Mouse (Mus musculus) layer of hippocampus, postnatal 25 days (tissue): ENCODE results near the gene B3gntl1. TPM values are rescaled to one million over a fixed set of nuclear protein-coding genes. Genes with fewer than 3 reads are reported as not detected.

Experiments
- DNase-seq, 2 experiments: peaks; one replicate each; pipeline ENCODE4 v3.0.0; 2022; ENCODE audit warnings: mixed read lengths in 2 of 2, low spot score in 1 of 2; ENCODE audit errors: extremely low spot score in 1 of 2
- total RNA-seq, 2 experiments: library from RNA; stranded (reverse); gene quantifications; 2 replicates each; pipeline ENCODE4 v1.2.3; 2021

Gene B3gntl1
- 1 to 10 TPM; 6.4 to 7.0 TPM for total RNA-seq

DNA sequence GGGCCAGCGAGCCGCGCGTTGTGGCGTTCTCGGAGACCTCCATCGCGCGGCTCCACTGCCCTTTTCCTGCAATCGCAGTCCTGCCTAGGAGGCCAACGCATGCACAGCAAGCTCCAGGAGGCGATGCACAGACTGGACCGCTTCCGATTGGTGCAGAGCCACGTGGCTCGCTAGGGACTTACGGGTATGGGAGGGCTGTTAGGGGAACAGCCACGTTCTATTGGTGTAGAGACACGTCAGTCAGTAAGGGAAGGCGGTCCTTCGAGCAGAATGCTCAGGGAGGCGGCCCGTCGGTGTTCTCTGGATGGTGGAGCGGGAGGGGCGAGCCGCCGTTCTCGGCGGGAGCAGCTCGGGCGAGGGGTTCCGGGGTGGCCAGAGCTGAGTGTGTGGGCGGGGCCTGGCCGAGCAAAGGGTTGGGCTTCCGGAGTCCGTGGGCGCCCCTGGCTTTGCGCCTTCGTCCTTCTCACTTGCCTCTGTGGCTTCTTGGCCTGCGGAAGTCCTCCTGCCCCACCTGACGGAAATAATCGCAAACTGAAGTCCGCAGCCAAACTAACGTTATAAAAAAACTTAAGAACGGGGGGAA lies at the start of gene B3gntl1:
Gene B3gntl1, minus strand, starts transcription at position 164 of the 583 bp plus-strand sequence.
- peak; percentile 98 to 100 for DNase-seq

DNA sequence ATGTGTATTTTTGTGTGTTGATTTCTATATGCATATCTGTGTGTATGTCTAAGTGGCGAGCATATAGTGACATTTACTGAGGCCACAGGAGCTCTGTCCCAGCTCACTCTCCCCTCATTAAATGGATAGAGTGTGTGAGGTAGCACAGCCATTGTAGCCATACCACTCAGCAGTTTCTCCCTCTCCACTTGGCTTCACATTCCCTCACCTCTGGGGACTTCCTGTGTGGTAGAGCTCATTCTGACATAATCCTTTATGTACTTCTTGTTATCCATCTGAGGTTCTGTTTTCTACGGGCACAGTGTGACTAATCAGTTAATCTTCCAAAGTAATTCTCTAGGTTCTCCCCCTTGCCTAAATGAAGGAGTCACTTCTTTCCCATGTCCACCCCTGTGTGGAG lies 49.5 kb upstream of the B3gntl1 start:
- DNase-seq = no peak

DNA sequence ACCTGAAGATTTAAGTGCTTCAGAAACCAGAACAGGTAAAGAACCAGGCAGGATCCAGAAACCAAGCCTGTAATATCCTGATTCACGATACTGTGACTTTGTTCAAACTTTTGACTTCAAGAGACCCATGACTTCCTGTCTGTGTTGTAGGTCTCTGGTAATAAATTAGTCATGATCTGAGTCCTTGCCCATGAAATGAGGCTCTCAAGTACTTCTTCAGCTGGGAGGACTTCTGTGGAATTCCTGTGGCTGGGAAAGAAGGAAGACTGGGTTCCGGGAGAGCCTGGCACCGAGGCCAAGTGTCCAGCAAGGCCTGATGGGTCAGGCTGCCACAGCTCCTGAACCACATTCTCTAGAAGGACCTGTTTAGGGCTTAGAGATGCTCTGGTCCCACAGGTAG lies 47.8 kb upstream of the B3gntl1 start:
- DNase-seq = no peak

DNA sequence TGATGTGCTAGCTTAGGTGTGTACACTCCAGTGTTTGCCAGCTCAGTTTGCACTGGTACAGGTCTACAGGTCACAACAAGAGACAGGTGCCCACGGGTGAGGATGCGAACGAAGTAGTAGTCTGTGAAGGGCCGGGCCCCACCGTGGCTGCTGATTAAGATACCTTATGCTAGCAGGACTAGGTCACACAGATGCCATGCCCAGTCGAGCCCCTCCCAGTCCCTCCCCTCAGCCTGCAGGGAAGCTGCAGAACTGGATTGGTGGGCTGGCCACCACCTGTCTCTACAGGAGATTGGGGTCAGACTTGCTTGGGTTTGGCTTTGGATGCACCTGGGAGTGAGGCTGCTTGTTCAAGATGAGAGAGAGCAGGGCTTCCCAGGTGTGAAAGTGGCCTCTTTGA lies 44.8 kb upstream of the B3gntl1 start:
- no peak for DNase-seq

DNA sequence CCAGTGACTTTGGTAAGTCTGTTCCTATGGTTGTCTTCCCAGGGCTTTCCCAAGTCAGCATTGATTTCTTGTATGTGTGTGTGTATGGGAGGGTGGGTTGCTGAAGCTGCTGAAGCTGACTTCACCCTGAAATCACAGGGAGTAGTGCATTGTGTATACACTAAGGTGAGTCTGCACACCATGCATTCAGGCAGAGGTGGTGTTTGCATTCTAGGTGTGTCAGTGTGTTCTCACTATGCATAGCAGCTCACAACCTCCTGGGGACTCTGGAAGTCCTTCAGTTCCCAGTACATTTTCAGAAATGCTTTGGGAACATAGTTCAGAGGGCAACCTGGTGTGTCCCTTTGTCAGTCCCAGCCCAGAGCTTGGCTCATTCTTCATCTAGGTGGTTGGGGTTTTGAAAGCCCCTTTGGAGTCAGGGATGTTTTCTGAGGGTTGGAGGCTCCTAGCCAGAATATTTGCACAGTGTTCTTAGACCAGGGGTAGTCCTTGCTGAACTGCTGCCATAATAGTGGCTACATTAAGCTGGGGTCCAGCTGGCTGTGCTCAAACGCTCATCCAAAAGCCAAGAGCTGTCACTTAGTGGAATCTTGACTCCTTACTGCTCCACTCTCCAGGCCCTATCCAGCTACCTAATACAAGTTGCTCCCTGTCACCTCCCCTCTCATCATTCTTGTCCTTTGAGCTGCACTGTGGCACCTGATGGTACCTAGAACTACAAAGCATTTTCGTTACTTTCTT lies 42.0 kb upstream of the B3gntl1 start:
- no peak for DNase-seq

DNA sequence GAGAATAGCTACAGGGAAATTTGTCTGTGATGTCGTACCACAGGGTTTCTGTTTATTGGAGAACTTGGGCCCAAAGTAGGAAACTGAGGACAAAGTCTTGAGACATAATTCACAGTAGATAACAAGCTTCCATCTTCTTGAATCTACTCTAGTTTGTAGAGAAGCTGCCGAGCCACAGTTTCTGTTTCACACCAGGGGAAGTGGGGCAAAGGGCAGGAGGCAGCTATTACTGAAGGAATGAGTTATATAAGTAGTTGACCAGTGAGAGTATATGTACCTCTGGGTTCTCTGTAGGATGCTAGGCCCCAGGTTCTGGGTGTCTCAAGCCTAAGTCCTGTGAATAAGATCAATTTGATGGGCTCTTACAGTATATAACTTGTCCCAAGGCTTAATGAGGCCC lies 40.6 kb upstream of the B3gntl1 start:
- no peak for DNase-seq

DNA sequence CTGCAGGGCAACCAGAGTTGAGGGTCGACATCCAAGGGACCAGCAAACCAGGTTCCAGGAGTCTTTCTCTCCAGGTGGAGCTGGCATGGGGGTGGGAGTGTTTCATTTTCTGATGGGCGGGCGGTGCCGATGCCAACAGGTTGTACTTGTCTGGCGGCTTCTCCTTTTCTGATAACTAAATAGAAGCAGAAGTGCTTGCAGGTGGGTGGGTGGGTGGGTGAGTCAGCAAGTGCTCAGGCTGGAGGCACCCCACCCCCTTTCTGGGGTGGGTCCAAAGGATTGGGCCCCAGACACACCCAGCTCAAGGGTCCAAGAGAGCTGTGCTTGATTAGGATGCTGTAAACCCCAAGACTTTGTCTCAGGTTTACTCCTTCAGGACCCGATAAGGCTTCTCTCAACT lies 40.0 kb upstream of the B3gntl1 start:
- DNase-seq = no peak

DNA sequence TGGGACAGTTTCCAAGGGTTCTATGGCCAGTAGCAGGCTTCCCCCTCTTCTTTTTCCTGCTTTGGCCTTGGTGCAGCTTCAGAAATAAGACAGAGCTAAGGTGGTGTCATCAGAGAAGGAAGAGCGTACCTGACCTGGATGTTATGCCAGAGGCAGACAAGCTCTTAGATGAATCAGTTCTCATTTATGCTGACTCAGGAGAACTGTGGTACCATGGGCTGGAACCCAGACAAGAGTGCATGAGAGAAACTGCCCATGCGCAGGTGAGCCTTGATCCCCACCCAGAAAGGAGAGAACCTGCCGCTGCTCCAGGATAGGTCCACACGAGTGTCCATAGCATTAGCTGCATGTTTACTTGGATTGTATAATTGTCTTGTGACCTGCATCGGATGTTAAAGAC lies 37.3 kb upstream of the B3gntl1 start:
- no peak for DNase-seq

DNA sequence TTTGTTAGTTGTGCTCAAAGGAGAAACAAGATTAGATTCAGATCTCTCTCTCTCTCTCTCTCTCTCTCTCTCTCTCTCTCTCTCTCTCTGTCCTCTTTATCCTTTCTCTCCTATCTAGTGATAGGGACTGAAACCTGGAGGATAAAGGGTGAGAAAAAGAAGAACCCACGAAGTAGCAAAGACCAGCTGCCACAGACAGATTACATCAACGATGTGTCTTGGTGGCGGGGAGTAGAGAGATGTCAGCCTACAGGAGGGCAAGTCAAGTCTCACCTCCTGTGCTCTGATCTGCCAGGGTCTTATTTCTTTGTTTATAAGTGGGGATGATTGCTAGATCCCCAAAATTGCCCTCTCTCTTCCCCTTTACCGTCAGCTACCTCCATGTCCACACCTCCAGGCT lies 36.3 kb upstream of the B3gntl1 start:
- DNase-seq = no peak

DNA sequence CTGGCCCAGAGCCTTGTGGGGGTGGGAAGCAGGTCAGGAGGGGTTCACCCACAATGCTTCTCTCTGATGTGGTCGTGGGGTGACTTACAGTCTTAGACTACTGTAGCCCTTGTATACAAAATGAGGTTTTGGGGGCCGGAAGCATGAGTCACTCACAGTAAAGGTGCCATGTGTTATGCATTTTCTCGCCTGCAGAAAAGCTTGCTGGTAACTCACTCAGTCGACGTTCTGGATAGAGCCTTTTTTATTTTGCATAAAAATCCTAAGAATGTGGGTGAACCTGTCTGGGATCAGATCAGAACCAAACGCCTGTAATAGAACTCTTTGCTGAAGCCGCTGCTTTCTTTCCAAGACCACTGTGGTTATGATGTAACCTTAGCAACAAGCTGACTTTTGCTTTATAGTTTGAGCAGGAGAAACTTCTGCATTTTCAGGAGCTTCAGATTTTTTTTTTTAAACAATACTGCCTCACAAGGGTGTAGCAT lies 33.6 kb upstream of the B3gntl1 start:
- DNase-seq = no peak

DNA sequence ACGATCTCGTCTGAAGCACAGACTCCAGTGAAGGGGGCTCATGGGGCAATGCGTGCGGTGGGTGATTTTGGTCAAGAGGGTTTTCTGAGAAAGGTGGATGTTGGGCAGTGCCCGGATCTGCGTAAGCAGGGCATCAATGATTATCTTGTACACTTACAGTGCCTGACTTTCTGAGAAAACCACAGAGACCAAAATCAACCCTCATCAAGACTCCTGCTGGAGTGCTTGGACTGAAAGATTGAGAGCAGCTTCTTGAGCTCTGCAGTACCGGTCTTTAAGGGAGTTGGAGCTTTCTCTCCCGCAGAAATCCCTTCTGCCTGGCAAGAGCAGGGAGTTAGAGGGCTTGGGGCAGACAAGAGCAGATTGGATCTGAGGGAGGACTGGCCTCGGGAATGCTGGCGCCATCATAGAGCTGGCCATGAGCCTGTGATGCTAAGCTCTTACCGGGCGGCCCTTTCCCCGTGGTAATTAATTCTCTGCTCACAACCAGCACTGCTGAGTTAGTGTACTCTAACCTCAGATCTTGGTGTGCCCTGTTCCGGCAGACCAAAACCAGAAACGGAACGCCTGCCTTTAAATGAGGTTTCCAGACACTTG lies 30.8 kb upstream of the B3gntl1 start:
- peak; percentile 7 to 27 for DNase-seq

DNA sequence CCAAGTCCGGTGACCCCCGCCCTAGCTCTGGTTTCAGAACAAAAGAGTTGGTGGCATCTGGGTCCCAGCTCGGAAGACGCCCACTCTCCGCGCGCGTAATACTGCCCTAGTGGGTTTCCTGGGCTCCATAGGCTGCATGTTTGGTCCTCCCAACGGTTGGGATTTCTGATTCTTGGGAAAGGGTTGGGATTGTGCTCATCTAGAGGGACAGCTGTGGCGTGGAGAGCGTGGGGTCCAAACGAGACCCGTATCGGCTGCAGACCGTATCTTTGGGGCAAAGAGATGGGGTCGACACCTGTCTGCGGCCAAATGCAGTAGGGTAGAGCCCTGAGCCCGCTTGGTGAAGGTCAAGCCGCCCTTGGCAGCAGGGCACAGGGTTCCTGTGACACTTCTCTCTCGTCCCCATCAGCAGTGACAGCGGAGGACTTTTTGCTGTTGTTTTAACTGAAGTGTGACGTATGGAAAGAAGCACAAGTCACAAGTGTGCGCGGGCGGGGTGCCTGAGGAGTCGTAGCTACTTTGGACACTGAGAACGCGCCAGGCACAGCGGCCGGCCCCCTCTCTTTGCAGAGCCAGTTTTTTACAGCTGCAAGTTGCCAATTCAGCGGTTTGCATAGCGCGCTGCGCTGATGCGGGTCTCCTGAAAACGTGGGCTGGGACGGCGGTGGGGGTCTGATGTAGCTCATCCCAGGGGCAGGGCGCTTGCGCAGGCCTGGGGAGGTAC lies 30.1 kb upstream of the B3gntl1 start:
- peak; percentile 8 to 30 for DNase-seq

DNA sequence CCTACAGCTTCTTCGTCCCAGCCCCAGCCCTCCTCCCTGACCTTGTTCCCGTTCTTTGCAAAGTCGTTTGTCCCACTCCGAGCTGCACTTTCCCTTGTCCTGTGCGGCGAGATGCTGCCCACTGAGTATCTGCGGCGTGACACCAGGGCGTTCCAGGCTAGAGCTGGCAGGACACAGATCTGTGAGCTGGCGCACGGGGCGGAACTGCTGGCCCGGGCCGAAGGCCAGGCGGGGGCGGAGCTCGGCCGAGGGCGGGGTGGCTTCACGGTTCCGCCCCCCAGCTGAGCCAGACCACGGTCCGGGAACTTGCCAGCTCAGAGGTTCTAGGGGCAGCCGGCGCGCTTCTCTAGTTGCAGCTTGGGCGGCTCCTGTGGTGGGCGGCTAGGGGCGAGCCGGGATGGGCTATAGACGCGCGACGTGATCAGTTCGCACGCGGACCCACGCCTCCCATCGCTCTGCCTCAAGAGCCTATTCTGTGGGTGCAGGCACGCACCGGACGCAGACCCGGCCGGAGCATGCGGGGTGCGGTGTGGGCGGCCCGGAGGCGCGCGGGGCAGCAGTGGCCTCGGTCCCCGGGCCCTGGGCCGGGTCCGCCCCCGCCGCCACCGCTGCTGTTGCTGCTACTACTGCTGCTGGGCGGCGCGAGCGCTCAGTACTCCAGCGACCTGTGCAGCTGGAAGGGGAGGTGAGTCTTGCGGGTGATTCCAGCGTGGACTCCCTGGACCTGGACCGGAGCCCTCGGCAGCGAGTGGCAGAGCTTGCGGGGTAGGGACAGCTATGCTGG lies 29.4 kb upstream of the B3gntl1 start:
- peak; percentile 56 to 67 for DNase-seq

DNA sequence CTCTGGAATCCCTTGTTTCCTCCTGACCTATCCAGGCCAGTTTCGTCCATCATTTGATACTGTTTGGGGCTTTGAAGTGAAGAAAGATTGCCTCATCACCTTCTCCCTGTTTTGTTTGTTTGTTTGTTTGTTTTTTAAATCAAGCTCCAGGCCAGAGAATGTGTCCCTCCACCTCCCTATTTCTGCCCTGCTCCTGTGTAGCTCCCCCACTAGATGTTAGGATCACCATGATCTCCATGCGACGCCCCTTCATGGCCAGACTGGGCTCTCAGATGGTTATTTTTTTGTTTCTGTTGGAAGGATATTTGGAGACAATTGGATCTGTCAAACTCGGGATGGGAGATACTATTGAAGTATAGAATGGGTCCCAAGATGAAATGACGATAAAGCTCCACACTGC lies 28.3 kb upstream of the B3gntl1 start, which contains the start of gene Metrnl:
Gene Metrnl, plus strand, starts transcription at position 301 of the 400 bp plus-strand sequence.
- DNase-seq = no peak

DNA sequence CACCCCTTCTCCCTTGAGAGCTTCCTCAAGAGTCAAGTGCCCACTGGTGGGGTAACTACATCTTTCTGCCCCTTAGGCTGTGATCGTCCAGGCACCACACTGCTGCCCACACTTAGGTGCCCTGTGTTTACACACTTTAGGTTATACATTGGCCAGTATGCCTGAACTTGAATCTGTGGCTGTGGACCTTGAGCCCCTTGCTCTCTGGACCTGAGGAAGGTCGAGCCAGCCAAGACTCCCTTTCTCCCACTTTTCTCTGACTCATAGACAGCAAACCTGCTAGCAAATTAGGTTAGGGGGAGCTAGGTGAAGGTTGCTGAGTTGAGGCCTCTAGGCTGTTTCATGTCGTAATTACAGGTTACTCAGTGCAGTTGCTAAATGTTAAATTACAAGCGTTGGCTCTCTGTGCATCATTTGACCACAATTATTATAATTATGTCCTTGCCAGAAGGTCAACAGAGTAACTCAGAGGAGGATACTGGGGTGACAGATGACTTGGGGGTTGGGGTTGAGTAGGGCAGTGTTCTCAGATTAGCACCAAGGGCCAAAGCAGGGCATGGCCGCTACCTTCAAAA lies 25.5 kb upstream of the B3gntl1 start:
- DNase-seq = no peak

DNA sequence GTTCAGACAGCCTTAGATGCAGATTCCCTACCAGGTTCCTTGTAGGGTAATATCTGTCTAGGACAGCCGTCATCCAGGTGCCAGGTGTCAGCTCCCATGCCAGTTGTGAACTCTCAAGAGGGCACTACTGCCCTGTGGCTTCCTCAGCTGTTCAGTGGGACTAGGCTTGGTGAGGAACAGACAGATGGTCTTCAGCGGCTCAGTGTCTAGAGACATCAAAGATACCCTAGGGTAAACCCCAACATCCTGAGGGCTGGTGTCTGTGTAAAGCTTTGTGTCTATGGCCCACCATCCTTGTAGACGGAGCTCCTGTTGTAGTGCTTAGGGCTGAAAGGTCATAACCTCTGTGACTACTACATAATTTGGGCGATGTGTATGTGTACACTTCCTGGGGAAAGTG lies 24.3 kb upstream of the B3gntl1 start:
- no peak for DNase-seq

DNA sequence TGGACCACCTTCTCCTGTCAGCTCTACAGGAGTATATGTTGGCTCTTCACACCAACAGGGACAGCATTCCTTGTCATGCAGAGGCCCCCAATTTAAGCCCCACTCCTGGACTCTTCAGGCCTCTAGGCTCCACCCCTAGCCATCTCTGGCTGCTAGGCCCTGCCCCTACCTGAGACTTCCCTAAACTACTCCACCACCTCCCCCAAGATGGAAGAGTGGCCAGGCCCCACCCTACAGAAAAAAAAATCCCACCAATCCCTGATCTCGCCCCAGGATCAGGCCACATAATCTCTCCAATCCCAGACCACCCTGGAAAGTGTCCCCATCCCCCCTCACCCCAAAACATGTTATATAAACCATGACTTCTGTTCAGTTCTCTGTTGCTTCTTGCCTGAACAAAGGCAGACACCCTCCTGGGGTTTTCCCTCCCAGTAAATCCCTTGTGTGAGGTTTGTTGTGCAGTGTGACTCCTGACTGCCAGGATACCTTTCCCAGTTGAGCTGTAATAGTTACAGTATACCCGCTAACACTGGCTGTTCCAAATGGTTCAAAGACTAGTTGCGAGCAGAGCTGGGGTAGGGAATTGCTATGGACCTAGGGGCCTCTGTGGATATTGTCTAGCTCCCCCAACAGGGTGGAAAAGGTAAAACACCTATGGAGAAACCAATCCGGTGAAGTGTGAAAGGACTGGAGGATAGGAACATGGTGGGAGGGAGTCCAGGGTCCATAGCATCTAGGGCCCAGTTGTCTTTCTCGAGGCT lies 22.5 kb upstream of the B3gntl1 start:
- no peak for DNase-seq

DNA sequence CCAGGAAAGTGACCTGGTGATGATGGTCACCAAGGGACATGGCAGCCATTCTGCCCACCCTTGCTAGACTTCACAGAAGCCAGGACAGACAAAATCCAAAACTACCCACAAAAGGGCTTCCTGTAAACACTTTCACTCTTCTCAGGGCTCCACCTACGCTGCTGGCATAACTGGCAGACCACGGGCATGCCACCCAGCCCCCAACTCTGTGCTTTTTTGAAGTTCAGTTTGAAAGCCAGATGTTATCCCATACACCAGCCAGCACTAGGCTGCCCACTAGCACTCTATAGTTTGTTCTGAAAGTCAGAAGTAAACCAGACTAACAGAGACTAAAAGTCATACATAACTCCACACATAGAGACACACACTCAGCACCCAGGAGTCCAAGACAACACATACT lies 15.1 kb upstream of the B3gntl1 start:
- DNase-seq = no peak

DNA sequence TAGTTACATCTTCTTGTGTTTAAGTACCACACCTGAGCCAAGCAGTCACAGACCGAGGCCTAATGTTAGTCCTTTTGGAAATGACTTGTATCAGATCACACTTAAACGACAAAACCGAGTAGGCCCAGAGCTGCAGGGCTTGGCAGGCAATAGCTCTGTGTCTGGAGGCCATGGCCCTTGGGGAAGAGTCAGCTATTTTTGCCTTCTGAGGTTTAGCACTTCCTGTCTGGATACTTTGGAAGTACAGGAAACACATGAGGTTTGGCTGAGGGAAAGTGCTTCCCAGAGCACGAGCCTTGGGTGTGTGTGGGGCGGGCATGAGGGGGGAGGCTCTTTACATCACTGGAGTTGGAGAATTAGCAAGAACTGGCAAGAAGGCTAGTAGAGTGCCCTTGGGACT lies 13.7 kb upstream of the B3gntl1 start:
- no peak for DNase-seq
